Mouse (Mus musculus): ENCODE measurements around the gene Gm20388.

DNA sequence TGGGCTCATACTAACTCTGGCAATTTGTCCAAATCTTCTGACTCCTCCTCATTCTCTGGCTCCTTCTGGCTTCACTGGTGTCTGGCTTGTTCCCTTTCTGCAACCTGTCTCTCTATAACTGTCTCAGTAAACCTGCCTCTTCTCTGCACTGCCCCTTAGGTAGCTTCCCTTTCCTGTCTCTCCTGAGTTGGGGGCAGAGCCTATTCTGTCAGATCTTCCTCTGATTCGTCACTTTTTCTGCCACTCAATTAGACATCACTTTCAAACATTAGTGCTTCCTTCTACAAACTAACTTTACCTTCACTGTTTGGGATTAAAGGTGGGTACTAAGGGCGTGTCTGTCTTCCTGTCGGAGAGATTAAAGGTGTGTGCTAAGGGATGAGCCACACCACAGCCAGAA lies 2430.1 kb downstream of the Gm20388 start:
- no peak for TF ChIP-seq CTCF (IDR thresholded peaks at IDR 0.05; ENCODE audit: extremely low read depth, insufficient read depth, low read length)
- no peak for TF ChIP-seq POLR2A (IDR thresholded peaks at IDR 0.05; ENCODE audit: extremely low read depth, insufficient read depth, low read length)

All from cortical plate, adult 2 months (tissue).